Mouse (Mus musculus) frontal cortex, postnatal 36 days (tissue): ENCODE measurements around the gene Wnt2.

Experiments
- DNase-seq, 2 experiments: peaks; one replicate each; pipeline ENCODE4 v3.0.0; 2022; ENCODE audit warnings: low spot score in 2 of 2

The Wnt2 gene

GRCm38 (mm10) chr6:18029746-18030656, at the start of gene Wnt2:
TSS of gene Wnt2 (minus strand) at chr6:18030585.
- peak; percentile 14 to 26 for DNase-seq

- DNase-seq, result no peak
Observed at GRCm38 (mm10) chr6:18078615-18079014, 48.2 kb upstream of the Wnt2 start.

GRCm38 (mm10) chr6:18076986-18077385, 46.6 kb upstream of the Wnt2 start:
- DNase-seq, result no peak

- no peak for DNase-seq
Observed at GRCm38 (mm10) chr6:18076577-18076976, 46.2 kb upstream of the Wnt2 start.

- DNase-seq, result no peak
Observed at GRCm38 (mm10) chr6:18057899-18058298, 27.5 kb upstream of the Wnt2 start.

GRCm38 (mm10) chr6:18051702-18052101, 21.3 kb upstream of the Wnt2 start:
- peak; percentile 63 to 68 for DNase-seq

- DNase-seq, result no peak
Observed at GRCm38 (mm10) chr6:18044299-18044698, 13.9 kb upstream of the Wnt2 start.

GRCm38 (mm10) chr6:18043172-18043571, 12.8 kb upstream of the Wnt2 start:
- DNase-seq, result no peak

- DNase-seq, result no peak
Observed at GRCm38 (mm10) chr6:18032271-18032670, 1.9 kb upstream of the Wnt2 start.

GRCm38 (mm10) chr6:18031509-18032010, 1.2 kb upstream of the Wnt2 start:
- DNase-seq, result peak; percentile 50 to 68

GRCm38 (mm10) chr6:18030868-18031508, 603 bp upstream of the Wnt2 start:
- DNase-seq, result peak; percentile 7 to 9

GRCm38 (mm10) chr6:18024133-18024794, 6.1 kb downstream of the Wnt2 start:
- DNase-seq, result no peak

GRCm38 (mm10) chr6:18013346-18013745, 17.0 kb downstream of the Wnt2 start:
- no peak for DNase-seq

- DNase-seq, result no peak
Observed at GRCm38 (mm10) chr6:18007356-18007755, 23.0 kb downstream of the Wnt2 start.

- DNase-seq, result no peak
Observed at GRCm38 (mm10) chr6:18002065-18002464, 28.3 kb downstream of the Wnt2 start.

GRCm38 (mm10) chr6:17998497-17998896, 31.9 kb downstream of the Wnt2 start:
- no peak for DNase-seq

- DNase-seq, result no peak
Observed at GRCm38 (mm10) chr6:17994956-17995790, 35.2 kb downstream of the Wnt2 start.

GRCm38 (mm10) chr6:17991625-17992024, 38.8 kb downstream of the Wnt2 start:
- no peak for DNase-seq

- no peak for DNase-seq
Observed at GRCm38 (mm10) chr6:17990173-17991028, 40.0 kb downstream of the Wnt2 start.

- no peak for DNase-seq
Observed at GRCm38 (mm10) chr6:17979361-17979760, 51.0 kb downstream of the Wnt2 start.
